In genomic region chr4:94614627-94615006, GRCm38 (mm10) we compare ENCODE assay signal across 8 mouse cellular contexts. TPM values are rescaled to one million over a fixed set of nuclear protein-coding genes. Genes with fewer than 3 reads are reported as not detected.
A peak's percentile ranks its signal among the peaks of the same experiment; 100 is the strongest.
DNase-seq lines count a peak whose midpoint lies in the region; ATAC-seq and TF ChIP-seq lines count a peak whose summit lies in the region.

No protein-coding gene starts in this region.

- under 1% methylated on average over 18 of the region's 18 CpGs for WGBS in embryonic facial prominence, embryonic 12.5 days
- WGBS in intestine, embryonic 15.5 days: under 1% methylated on average over 18 of the region's 18 CpGs

- H3K9me3 ChIP-seq in embryonic facial prominence, embryonic 12.5 days: no peaks in the 10 kb centered on the region
- no peaks in the 10 kb centered on the region for H3K9me3 ChIP-seq in intestine, embryonic 15.5 days

- no peak for TF ChIP-seq CTCF in layer of hippocampus, adult 2 months (conservative IDR thresholded peaks at IDR 0.05)

- no peak overlapping the region for H3ac ChIP-seq in myocyte (ENCODE audit: control insufficient read depth, insufficient read length)

- no peaks in the 10 kb centered on the region; the same call in 1 of the 2 replicates for H3K36me3 ChIP-seq in embryonic facial prominence, embryonic 12.5 days
- no peaks in the 10 kb centered on the region for H3K36me3 ChIP-seq in intestine, embryonic 15.5 days
- no peaks in the 10 kb centered on the region for H3K36me3 ChIP-seq in myocyte (ENCODE audit: control insufficient read depth, insufficient read depth)

- no peaks in the 10 kb centered on the region for H3K4me1 ChIP-seq in embryonic facial prominence, embryonic 12.5 days
- no peaks in the 10 kb centered on the region for H3K4me1 ChIP-seq in intestine, embryonic 15.5 days (replicated peaks)

- H3K4me2 ChIP-seq in embryonic facial prominence, embryonic 12.5 days (replicated peaks): peak overlapping the region; percentile 64
- H3K4me2 ChIP-seq in intestine, embryonic 15.5 days (replicated peaks): peak overlapping the region; percentile 73
- H3K4me2 ChIP-seq in myocyte (ENCODE audit: low read depth): peak overlapping the region; percentile 81

- H3K79me2 ChIP-seq in myocyte (ENCODE audit: control insufficient read depth, insufficient read depth): peaks cover 23% of the 10 kb centered on the region

- TF ChIP-seq POLR2A in myocyte (IDR thresholded peaks at IDR 0.05; ENCODE audit: insufficient read length, low read depth): no peak

- no peaks in the 10 kb centered on the region for H3K27me3 ChIP-seq in embryonic facial prominence, embryonic 12.5 days
- no peaks in the 10 kb centered on the region for H3K27me3 ChIP-seq in intestine, embryonic 15.5 days (replicated peaks)
- no peaks in the 10 kb centered on the region for H3K27me3 ChIP-seq in myocyte (ENCODE audit: control insufficient read depth, insufficient read depth, insufficient read length)

- H3K27ac ChIP-seq in layer of hippocampus, adult 2 months: peak overlapping the region; percentile 88
- peak overlapping the region; percentile 81 for H3K27ac ChIP-seq in embryonic facial prominence, embryonic 12.5 days
- H3K27ac ChIP-seq in intestine, embryonic 15.5 days: peak overlapping the region; percentile 73

- DNase-seq in layer of hippocampus, adult 2 months (ENCODE audit: low spot score in 2 of 2): no peak
- DNase-seq in layer of hippocampus, adult 9-11 months: no peak
- no peak for DNase-seq in layer of hippocampus, postnatal 14 days (ENCODE audit: low spot score in 2 of 2)
- DNase-seq in left cerebral cortex, postnatal 25 days (ENCODE audit: low spot score in 2 of 2): no peak
- no peak for DNase-seq in adrenal gland, adult 8-10 months

- ATAC-seq in embryonic facial prominence, embryonic 12.5 days (ENCODE audit: insufficient number of reproducible peaks, insufficient read depth, low FRiP score, low TSS enrichment): peak; percentile 72
- peak; percentile 78 for ATAC-seq in intestine, embryonic 15.5 days

- H3K9ac ChIP-seq in embryonic facial prominence, embryonic 12.5 days: peak overlapping the region; percentile 74
- peak overlapping the region; percentile 62 for H3K9ac ChIP-seq in intestine, embryonic 15.5 days

- intact Hi-C loops in left cerebral cortex, postnatal 25 days (cut with DNase I): loop anchor here (1.0 kb wide), 1 partner anchor 11 kb away; the partner anchor contains the start of gene Plaa

- H3K4me3 ChIP-seq in layer of hippocampus, adult 2 months: peak overlapping the region; percentile 83
- peak overlapping the region; percentile 65 for H3K4me3 ChIP-seq in embryonic facial prominence, embryonic 12.5 days
- peak overlapping the region; percentile 67 for H3K4me3 ChIP-seq in intestine, embryonic 15.5 days (replicated peaks)
- H3K4me3 ChIP-seq in myocyte: peak overlapping the region; percentile 51

TF ChIP-seq in myocyte, 11 proteins besides CTCF, POLR2A, EP300 and RAD21:
- no peak for TF ChIP-seq REST (IDR thresholded peaks at IDR 0.05; ENCODE audit: insufficient read depth, insufficient read length)

RNA-seq across cellular contexts. Expression of gene Ift74, which starts 0.3 kb away (rescaled TPM):
- 10 to 100 TPM; 26.0 to 28.4 TPM for total RNA-seq in layer of hippocampus, adult 2 months (2021)
- polyA plus RNA-seq in embryonic facial prominence, embryonic 12.5 days (2016; fragmentation: Nextera tagmentation; extraction: Ambion mirVana): 50.3 and 50.8 TPM in 2 replicates
- polyA plus RNA-seq in intestine, embryonic 15.5 days (2015; fragmentation: Nextera tagmentation; extraction: Ambion mirVana): 18.0 and 23.4 TPM in 2 replicates
- 7.7 TPM for polyA plus RNA-seq in myocyte (2012; fragmentation: generic; extraction: Trizol)
- 10 to 100 TPM; 23.8 to 29.4 TPM for total RNA-seq in layer of hippocampus, postnatal 14 days (2021)
- 10 to 100 TPM; 22.4 to 26.6 TPM for total RNA-seq in left cerebral cortex, postnatal 25 days (2021)
- total RNA-seq in adrenal gland, adult 8-10 months (2022): 10 to 100 TPM; 17.9 to 23.3 (median 18.7) TPM

RNA-seq across cellular contexts. Expression of gene Plaa, which starts 11.6 kb away (rescaled TPM):
- total RNA-seq in layer of hippocampus, adult 2 months (2021): 10 to 100 TPM; 43.4 to 47.6 TPM
- 83.8 and 90.1 TPM in 2 replicates for polyA plus RNA-seq in embryonic facial prominence, embryonic 12.5 days (2016; fragmentation: Nextera tagmentation; extraction: Ambion mirVana)
- polyA plus RNA-seq in intestine, embryonic 15.5 days (2015; fragmentation: Nextera tagmentation; extraction: Ambion mirVana): 58.1 and 62.8 TPM in 2 replicates
- 22.8 TPM for polyA plus RNA-seq in myocyte (2012; fragmentation: generic; extraction: Trizol)
- 10 to 100 TPM; 56.5 to 60.9 TPM for total RNA-seq in layer of hippocampus, postnatal 14 days (2021)
- total RNA-seq in left cerebral cortex, postnatal 25 days (2021): 10 to 100 TPM; 43.5 to 45.0 TPM
- total RNA-seq in adrenal gland, adult 8-10 months (2022): 10 to 100 TPM; 54.4 to 59.2 (median 58.1) TPM

RNA-seq across cellular contexts. Expression of gene Lrrc19, which starts 35.3 kb away (rescaled TPM):
- total RNA-seq in layer of hippocampus, adult 2 months (2021): not detected
- 1.4 and 1.7 TPM in 2 replicates for polyA plus RNA-seq in embryonic facial prominence, embryonic 12.5 days (2016; fragmentation: Nextera tagmentation; extraction: Ambion mirVana)
- polyA plus RNA-seq in intestine, embryonic 15.5 days (2015; fragmentation: Nextera tagmentation; extraction: Ambion mirVana): 3.1 and 3.9 TPM in 2 replicates
- polyA plus RNA-seq in myocyte (2012; fragmentation: generic; extraction: Trizol): not detected
- not detected for total RNA-seq in layer of hippocampus, postnatal 14 days (2021)
- not detected for total RNA-seq in left cerebral cortex, postnatal 25 days (2021)
- total RNA-seq in adrenal gland, adult 8-10 months (2022): not detected

RNA-seq across cellular contexts. Expression of gene Caap1, which starts 58.0 kb away (rescaled TPM):
- 10 to 100 TPM; 11.1 to 11.9 TPM for total RNA-seq in layer of hippocampus, adult 2 months (2021)
- polyA plus RNA-seq in embryonic facial prominence, embryonic 12.5 days (2016; fragmentation: Nextera tagmentation; extraction: Ambion mirVana): 32.0 and 33.2 TPM in 2 replicates
- polyA plus RNA-seq in intestine, embryonic 15.5 days (2015; fragmentation: Nextera tagmentation; extraction: Ambion mirVana): 13.7 and 16.3 TPM in 2 replicates
- polyA plus RNA-seq in myocyte (2012; fragmentation: generic; extraction: Trizol): 3.1 TPM
- total RNA-seq in layer of hippocampus, postnatal 14 days (2021): 10 to 100 TPM in 1 of 2 experiments, 1 to 10 TPM in 1; 9.4 to 10.8 TPM
- 10 to 100 TPM; 11.3 to 12.1 TPM for total RNA-seq in left cerebral cortex, postnatal 25 days (2021)
- total RNA-seq in adrenal gland, adult 8-10 months (2022): 10 to 100 TPM in 3 of 4 experiments, 1 to 10 TPM in 1; 9.5 to 11.5 (median 10.8) TPM

RNA-seq across cellular contexts. Expression of gene Gm10306, which starts 58.3 kb away (rescaled TPM):
- not detected for total RNA-seq in layer of hippocampus, adult 2 months (2021)
- polyA plus RNA-seq in embryonic facial prominence, embryonic 12.5 days (2016; fragmentation: Nextera tagmentation; extraction: Ambion mirVana): not detected in 2 replicates
- polyA plus RNA-seq in intestine, embryonic 15.5 days (2015; fragmentation: Nextera tagmentation; extraction: Ambion mirVana): 0.72 TPM in 1 of 2 replicates, not detected in the other
- polyA plus RNA-seq in myocyte (2012; fragmentation: generic; extraction: Trizol): not detected
- total RNA-seq in layer of hippocampus, postnatal 14 days (2021): not detected
- not detected for total RNA-seq in left cerebral cortex, postnatal 25 days (2021)
- under 1 TPM in 1 of 4 experiments, not detected in 3; 0.62 TPM for total RNA-seq in adrenal gland, adult 8-10 months (2022)
